Mouse (Mus musculus): ENCODE measurements at regions not wholly inside any gene's neighbourhood (a gene's known extent, or its start where the extent isn't known, plus 50 kb on each side); places are given as distances from the start of the nearest gene placed in this dataset.

GRCm38 (mm10) chr14:58225869-58226268 lies 155.5 kb downstream of the Fgf9 start:
- no peak for TF ChIP-seq CTCF (IDR thresholded peaks at IDR 0.05; ENCODE audit: borderline replicate concordance, insufficient read depth, low read depth, low read length)
- TF ChIP-seq POLR2A (IDR thresholded peaks at IDR 0.05; ENCODE audit: borderline replicate concordance, insufficient read depth, low read length), result no peak
